In genomic region chr3:79153039-79153487, GRCm38 (mm10) we compare ENCODE assay signal across 8 mouse cellular contexts.
DNase-seq lines count a peak whose midpoint lies in the region; ATAC-seq lines count a peak whose summit lies in the region.

No protein-coding gene starts in this region.

- DNase-seq in frontal cortex, postnatal 25 days (ENCODE audit: low spot score in 2 of 2), result no peak
- peak; percentile 58 for DNase-seq in 3134 (ENCODE audit: extremely low read depth, insufficient read length, low spot score)
- DNase-seq in adrenal gland, postnatal 14 days, result peak; percentile 74
- DNase-seq in lung, adult 18-20 months, result peak; percentile 70 to 86
- no peak for DNase-seq in right cerebral cortex, adult 2 months (ENCODE audit: low spot score in 2 of 2)
- DNase-seq in right cerebral cortex, postnatal 36 days (ENCODE audit: low spot score in 2 of 2), result no peak
- no peak for DNase-seq in retina, embryonic 14.5 days (ENCODE audit: low spot score)

- ATAC-seq in frontal cortex, adult (ENCODE audit: low TSS enrichment), result peak; percentile 87

Comparison
In these comparisons a context has a peak if more than half of its experiments do, and no peak if none do; other contexts are left out.
1. DNase-seq: peak in 3134 (single experiment), adrenal gland, postnatal 14 days (single experiment) and lung, adult 18-20 months (2 of 2); none in frontal cortex, postnatal 25 days (0 of 2), right cerebral cortex, adult 2 months (0 of 2), right cerebral cortex, postnatal 36 days (0 of 2) and retina, embryonic 14.5 days (single experiment).